Mouse (Mus musculus) forebrain, embryonic 14.5 days (tissue): ENCODE measurements around the gene Cacna1g. TPM values are rescaled to one million over a fixed set of nuclear protein-coding genes. Genes with fewer than 3 reads are reported as not detected.
A peak's percentile ranks its signal among the peaks of the same experiment; 100 is the strongest.

Experiments used
- ATAC-seq: fragments of 200-750 bp; cut with Nextera tagmentation; 2 replicates; pipeline ENCODE4 v1.8.0; 2017; ENCODE audit warnings: mild to moderate bottlenecking, moderate library complexity
- DNase-seq: peaks from one replicate; pipeline ENCODE4 v3.0.0-alpha.2; 2015; ENCODE audit warnings: low spot score
- H3K27ac ChIP-seq: fragments of 300-500 bp; sonication (generic); 2 replicates; pipeline ENCODE4 v1.5.1; 2014; ENCODE audit warnings: low read depth, mild to moderate bottlenecking, control low read depth, low read length, moderate library complexity
- H3K27me3 ChIP-seq: fragments of 300-500 bp; sonication (generic); replicated peaks from 2 replicates; pipeline ENCODE4 v1.6.1; 2014; ENCODE audit warnings: low read length, control low read depth, mixed read lengths; ENCODE audit not compliant: control insufficient read depth, insufficient read depth
- H3K36me3 ChIP-seq: fragments of 300-500 bp; sonication (generic); 2 replicates; pipeline ENCODE4 v1.6.1; 2014; ENCODE audit warnings: low read length, control low read depth; ENCODE audit not compliant: control insufficient read depth, insufficient read depth
- H3K4me1 ChIP-seq: fragments of 300-500 bp; sonication (generic); 2 replicates; pipeline ENCODE4 v1.6.1; 2014; ENCODE audit warnings: antibody characterized with exemption, low read length, control low read depth; ENCODE audit not compliant: control insufficient read depth, insufficient read depth
- H3K4me2 ChIP-seq: fragments of 300-500 bp; sonication (generic); 2 replicates; pipeline ENCODE4 v1.6.1; 2014; ENCODE audit warnings: mild to moderate bottlenecking, control low read depth, low read length
- H3K4me3 ChIP-seq: fragments of 300-500 bp; sonication (generic); 2 replicates; pipeline ENCODE4 v1.5.1; 2014; ENCODE audit warnings: low read depth, low read length, control low read depth
- H3K9ac ChIP-seq: fragments of 300-500 bp; sonication (generic); 2 replicates; pipeline ENCODE4 v1.6.1; 2014; ENCODE audit warnings: mild to moderate bottlenecking, low read length, control low read depth, moderate library complexity
- H3K9me3 ChIP-seq: fragments of 300-500 bp; sonication (generic); replicated peaks from 2 replicates; pipeline ENCODE4 v1.6.1; 2016; ENCODE audit warnings: low read length, control low read depth, mixed read lengths; ENCODE audit not compliant: control insufficient read depth
- WGBS: fragments of 180-500 bp; shearing (Covaris S2); extraction: QIAGEN DNeasy Blood & Tissue Kit; methylation state at CpG from one replicate; pipeline ENCODE4 v1.1.7; 2014; 5-methylcytosine and 5-hydroxymethylcytosine counted together
- polyA plus RNA-seq: library from polyadenylated mRNA; unstranded; fragments of >200 nt; fragmentation: Nextera tagmentation; extraction: Ambion mirVana; gene quantifications from 2 replicates; pipeline ENCODE4 v1.2.1, GENCODE M21; 2014

Cacna1g gene
- polyA plus RNA-seq, 1 experiment from 2014 or later, result 7.1 TPM

- WGBS, result under 1% methylated on average over 40 of the region's 52 CpGs
- peaks cover 15% of the 10 kb centered on the region; the same call in 1 of the 2 replicates for H3K27me3 ChIP-seq
These were observed 887 bp downstream of the Cacna1g start for GRCm38 (mm10) chr11:94472916-94473706.

GRCm38 (mm10) chr11:94472585-94472915, 1.4 kb downstream of the Cacna1g start:
- H3K9me3 ChIP-seq, result no peaks in the 10 kb centered on the region
- no peaks in the 10 kb centered on the region for H3K36me3 ChIP-seq
- peak overlapping the region; percentile 88 for H3K4me2 ChIP-seq
- peak overlapping the region; percentile 90 for H3K9ac ChIP-seq
- H3K27me3 ChIP-seq, result peaks cover 15% of the 10 kb centered on the region; the same call in 1 of the 2 replicates
- ATAC-seq (no peak), DNase-seq (peak; percentile 11)
- peak overlapping the region; percentile 46; the same call in 1 of the 2 replicates for H3K27ac ChIP-seq
- peaks cover 46% of the 10 kb centered on the region for H3K4me1 ChIP-seq
- peak overlapping the region; percentile 67 for H3K4me3 ChIP-seq
- 2% methylated on average over 15 of the region's 15 CpGs for WGBS

More at GRCm38 (mm10) chr11:94472916-94473706, 887 bp downstream of the Cacna1g start:
- no peak for ATAC-seq
- Histone ChIP-seq H3K36me3 (no peaks in the 10 kb centered on the region), H3K9ac (peak overlapping the region; percentile 90), H3K9me3 (no peaks in the 10 kb centered on the region), H3K4me3 (peak overlapping the region; percentile 67), H3K4me2 (peak overlapping the region; percentile 88), H3K27ac (peak overlapping the region; percentile 68), H3K4me1 (peaks cover 43% of the 10 kb centered on the region)
- DNase-seq, result peak; percentile 14

- DNase-seq (peak; percentile 24), ATAC-seq (no peak)
- Histone ChIP-seq H3K9ac (peak overlapping the region; percentile 90), H3K27ac (peak overlapping the region; percentile 46; the same call in 1 of the 2 replicates), H3K4me2 (peak overlapping the region; percentile 88), H3K4me3 (peak overlapping the region; percentile 67), H3K27me3 (peaks cover 12% of the 10 kb centered on the region; the same call in 1 of the 2 replicates), H3K36me3 (no peaks in the 10 kb centered on the region), H3K4me1 (peaks cover 46% of the 10 kb centered on the region), H3K9me3 (no peaks in the 10 kb centered on the region)
- WGBS, result 8% methylated on average over 16 of the region's 17 CpGs
These were observed 2.0 kb downstream of the Cacna1g start for GRCm38 (mm10) chr11:94471740-94472584.

GRCm38 (mm10) chr11:94470391-94470790, 3.6 kb downstream of the Cacna1g start:
- DNase-seq (peak; percentile 40), ATAC-seq (no peak)
- WGBS, result 27% methylated on average over 6 of the region's 7 CpGs
- Histone ChIP-seq H3K4me3 (no peak overlapping the region), H3K36me3 (no peaks in the 10 kb centered on the region), H3K9ac (no peak overlapping the region), H3K4me2 (peak overlapping the region; percentile 88), H3K27me3 (peaks cover 10% of the 10 kb centered on the region; the same call in 1 of the 2 replicates), H3K9me3 (no peaks in the 10 kb centered on the region), H3K27ac (peak overlapping the region; percentile 94; the same call in 1 of the 2 replicates), H3K4me1 (peaks cover 48% of the 10 kb centered on the region)

GRCm38 (mm10) chr11:94469136-94470064, 4.6 kb downstream of the Cacna1g start:
- peak; percentile 8; the same call in 1 of the 2 replicates for ATAC-seq
- DNase-seq, result peak; percentile 71
- Histone ChIP-seq H3K9me3 (no peaks in the 10 kb centered on the region), H3K4me2 (peak overlapping the region; percentile 36), H3K27ac (peak overlapping the region; percentile 94), H3K27me3 (peaks cover 1% of the 10 kb centered on the region; the same call in 1 of the 2 replicates), H3K4me1 (peaks cover 47% of the 10 kb centered on the region), H3K4me3 (no peak overlapping the region), H3K36me3 (no peaks in the 10 kb centered on the region), H3K9ac (peak overlapping the region; percentile 49)
- WGBS, result 8% methylated on average over 9 of the region's 9 CpGs

GRCm38 (mm10) chr11:94468582-94469064, 5.4 kb downstream of the Cacna1g start:
- Histone ChIP-seq H3K4me2 (peak overlapping the region; percentile 36; the same call in 1 of the 2 replicates), H3K36me3 (no peaks in the 10 kb centered on the region), H3K4me1 (peaks cover 46% of the 10 kb centered on the region), H3K27ac (peak overlapping the region; percentile 94), H3K27me3 (no peaks in the 10 kb centered on the region), H3K9ac (no peak overlapping the region), H3K4me3 (no peak overlapping the region), H3K9me3 (no peaks in the 10 kb centered on the region)
- ATAC-seq (peak; percentile 86), DNase-seq (peak; percentile 98)
- 8% methylated on average over 4 of the region's 4 CpGs for WGBS

- WGBS, result 87% methylated on average over 17 of the region's 17 CpGs
- DNase-seq (no peak), ATAC-seq (no peak)
- Histone ChIP-seq H3K9ac (no peak overlapping the region), H3K27ac (no peak overlapping the region), H3K4me2 (no peak overlapping the region), H3K4me1 (peaks cover 38% of the 10 kb centered on the region), H3K4me3 (no peak overlapping the region), H3K9me3 (no peaks in the 10 kb centered on the region), H3K36me3 (no peaks in the 10 kb centered on the region), H3K27me3 (no peaks in the 10 kb centered on the region)
These were observed 7.6 kb downstream of the Cacna1g start for GRCm38 (mm10) chr11:94466333-94466855.

GRCm38 (mm10) chr11:94464170-94464569, 9.8 kb downstream of the Cacna1g start:
- H3K4me1 ChIP-seq, result peaks cover 24% of the 10 kb centered on the region

More at GRCm38 (mm10) chr11:94464170-94464569, 9.8 kb downstream of the Cacna1g start:
- Histone ChIP-seq H3K27ac (no peak overlapping the region), H3K4me2 (no peak overlapping the region), H3K27me3 (no peaks in the 10 kb centered on the region), H3K9me3 (no peaks in the 10 kb centered on the region), H3K36me3 (peaks cover 4% of the 10 kb centered on the region; the same call in 1 of the 2 replicates), H3K4me3 (no peak overlapping the region), H3K9ac (no peak overlapping the region)
- WGBS, result 37% methylated on average over 2 of the region's 2 CpGs
- ATAC-seq (no peak), DNase-seq (no peak)
